Mouse (Mus musculus) lung, postnatal 36 days (tissue): Measurements from ENCODE around the gene Fgfr2.

Source experiments
- DNase-seq: peaks from one replicate; pipeline ENCODE4 v3.0.0; 2022; ENCODE audit warnings: mixed read lengths

Gene Fgfr2

DNA sequence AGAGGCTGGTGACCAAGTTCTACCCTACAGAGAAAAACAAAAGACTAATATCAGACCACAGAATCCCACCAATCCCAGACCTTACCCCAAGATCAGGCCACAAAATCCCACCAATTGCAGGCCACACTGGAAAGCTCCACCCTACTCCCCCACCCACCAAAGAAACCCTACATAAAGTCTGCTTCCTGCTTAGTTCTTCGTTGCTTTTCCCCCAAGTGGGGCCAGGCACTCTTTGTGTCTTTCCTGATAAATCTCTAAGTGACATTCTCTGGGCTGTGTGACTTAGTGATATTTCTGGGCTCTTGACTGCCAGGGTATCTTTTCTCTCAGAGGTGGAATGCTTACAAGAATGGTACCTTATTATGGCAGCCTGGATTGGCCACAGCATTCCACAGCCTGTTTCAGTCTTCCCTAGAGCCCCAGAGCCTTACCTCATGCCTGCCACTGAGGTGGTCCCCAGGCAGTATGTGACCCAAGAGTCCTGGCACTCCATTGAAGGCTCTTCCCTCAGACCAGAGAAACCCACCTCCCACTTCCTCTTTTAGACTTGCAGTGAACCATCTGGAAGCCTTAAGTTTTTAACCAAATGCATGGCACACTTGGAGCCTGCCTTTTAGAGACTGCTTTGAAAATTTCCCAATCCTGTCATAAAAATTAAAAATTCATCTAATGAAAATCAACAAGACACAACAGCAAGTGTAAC is 742.4 kb downstream of the Fgfr2 start:
- no peak for DNase-seq

DNA sequence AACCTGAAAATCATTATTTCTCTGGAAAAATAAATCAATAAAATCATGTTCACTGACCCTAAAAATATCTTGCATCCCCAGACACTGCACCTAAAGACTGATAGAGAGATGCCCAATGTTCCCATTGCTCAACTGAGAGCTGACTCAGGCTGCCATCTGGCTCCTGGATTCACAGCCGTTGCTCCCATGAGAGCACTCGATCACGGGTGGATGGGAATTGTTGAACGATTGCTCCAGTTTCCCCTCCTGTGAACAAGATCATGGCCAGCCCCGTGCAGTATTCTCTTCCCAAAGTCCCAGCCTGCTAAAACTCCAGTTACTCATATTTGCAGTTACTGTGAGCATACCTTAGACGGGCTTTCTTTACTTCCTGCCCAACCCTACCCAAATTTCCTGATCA is 745.2 kb downstream of the Fgfr2 start:
- no peak for DNase-seq

DNA sequence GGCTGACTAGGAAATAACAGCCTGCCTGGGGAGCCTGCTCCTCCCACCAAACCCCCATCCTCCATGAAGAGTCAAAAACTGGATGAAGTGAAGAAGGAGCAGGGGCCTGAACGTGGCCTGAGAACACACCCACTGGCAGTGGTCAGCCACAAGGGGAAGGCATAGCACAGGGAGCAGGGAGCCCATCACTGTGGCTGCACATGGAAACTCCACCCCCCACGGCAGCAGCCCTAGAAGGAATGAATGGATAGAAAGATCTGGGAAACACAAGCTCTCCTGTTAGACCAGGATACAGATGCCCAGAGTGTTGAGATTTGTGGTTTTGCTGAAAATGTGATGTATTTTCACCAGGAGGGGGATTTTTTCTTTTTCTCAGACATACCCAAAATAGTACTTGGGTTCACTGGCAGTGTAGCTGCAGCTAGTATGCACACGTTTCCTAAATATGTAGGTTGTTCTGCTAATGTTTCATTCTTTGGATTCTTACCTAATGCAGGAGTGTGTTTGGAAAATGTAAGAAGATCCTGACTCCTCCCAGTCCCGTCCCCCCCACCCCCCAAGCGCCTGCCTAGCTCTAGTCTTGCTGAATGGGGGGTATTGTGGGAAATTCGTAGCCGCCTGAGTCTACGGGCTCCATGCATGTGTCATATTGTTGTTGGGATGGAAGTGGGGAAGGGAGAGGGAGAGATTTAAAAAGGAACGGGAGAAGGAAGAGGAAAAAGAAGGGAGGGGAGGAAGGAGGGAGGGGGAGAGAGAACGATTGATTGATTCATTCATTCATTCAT is 749.4 kb downstream of the Fgfr2 start:
- no peak for DNase-seq

DNA sequence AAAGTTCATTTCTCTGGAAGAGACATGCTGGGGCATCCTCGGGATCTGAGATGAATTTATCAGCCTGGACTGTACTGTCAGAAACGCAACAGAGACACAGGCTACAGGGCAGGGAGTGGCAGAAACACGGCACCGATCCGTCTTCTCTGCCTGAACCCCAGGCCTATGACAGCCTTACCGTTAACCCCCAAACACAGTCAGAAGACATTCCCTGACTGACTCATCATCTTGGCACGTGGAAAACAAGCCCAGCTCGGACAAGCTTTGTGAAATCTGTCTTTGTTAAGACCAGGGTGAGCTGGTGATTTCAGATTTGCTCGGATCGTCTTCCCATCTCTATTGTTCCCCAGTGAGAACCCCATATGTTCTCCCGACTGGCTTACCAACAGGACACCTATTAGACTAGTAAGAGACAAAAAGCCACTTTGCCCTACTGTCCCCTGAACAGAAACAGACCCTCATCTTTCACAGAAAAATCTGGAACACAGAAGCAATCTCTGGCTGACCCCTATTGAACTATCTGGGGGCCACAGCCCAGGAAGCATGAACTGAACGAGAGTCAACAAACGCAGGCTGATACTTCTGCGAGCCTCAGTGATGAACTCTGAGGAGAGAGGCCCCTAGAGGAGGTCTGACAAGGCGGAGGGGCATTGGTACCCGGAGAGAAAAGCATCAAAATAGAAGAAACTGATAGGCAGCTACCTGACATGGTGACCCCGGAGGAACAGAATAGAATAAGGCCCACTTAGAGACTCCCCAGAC is 750.2 kb downstream of the Fgfr2 start:
- no peak for DNase-seq

DNA sequence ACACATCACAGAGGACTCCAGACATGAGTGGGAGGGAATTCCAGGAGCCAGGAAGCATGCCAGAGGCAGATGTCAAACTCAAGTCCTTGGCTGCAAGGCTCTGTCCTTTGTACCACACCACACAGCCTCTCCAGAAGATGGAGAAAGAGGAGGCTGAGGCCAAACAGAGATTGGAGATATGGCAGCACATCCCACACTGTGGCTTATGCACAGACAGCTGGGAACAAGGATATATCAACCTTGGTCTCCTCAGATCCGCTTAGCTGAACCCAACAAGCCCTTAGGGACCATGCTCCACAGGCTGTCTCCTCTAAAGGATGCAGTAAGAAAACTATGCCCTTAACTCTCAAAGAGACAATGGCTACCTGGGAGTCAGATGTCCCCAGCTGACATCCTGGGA is 751.3 kb downstream of the Fgfr2 start:
- no peak for DNase-seq

DNA sequence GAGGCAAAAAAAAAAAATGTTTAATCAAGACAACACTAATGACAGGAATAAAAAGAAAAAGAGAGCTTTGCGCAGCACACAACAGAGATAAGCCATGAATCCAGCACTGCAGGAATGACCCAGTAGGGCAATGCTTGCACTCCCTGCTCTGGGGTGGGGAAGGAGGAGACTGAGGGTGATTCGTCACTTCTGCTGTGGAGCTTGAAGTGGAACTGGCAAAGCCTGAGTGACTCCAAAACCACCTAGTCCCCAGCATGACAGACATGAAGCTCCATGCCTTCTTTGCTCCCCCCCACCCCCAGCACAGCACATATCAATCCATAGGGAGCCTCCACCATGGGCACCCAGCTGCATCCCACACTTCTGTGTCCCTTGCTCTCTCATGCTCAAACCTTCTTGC is 753.4 kb downstream of the Fgfr2 start:
- no peak for DNase-seq

DNA sequence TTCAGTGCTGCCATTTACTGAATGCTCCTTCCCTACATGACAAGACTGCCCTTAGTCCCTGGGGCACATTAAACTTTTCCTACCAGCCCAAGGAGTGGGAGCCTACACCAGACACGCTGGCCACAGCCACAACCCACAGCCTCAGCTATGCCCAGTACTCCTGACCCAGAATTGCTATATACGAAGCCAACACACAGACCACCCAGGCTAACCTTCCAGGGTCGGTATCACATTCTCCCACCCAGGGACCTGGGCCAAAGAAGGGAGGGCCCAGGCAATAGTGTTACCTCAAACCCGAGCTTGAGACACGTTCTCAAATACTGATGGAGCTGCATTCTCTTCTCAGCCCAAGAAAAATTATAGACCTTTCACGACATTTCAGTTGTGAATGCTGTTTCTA is 754.3 kb downstream of the Fgfr2 start:
- no peak for DNase-seq

DNA sequence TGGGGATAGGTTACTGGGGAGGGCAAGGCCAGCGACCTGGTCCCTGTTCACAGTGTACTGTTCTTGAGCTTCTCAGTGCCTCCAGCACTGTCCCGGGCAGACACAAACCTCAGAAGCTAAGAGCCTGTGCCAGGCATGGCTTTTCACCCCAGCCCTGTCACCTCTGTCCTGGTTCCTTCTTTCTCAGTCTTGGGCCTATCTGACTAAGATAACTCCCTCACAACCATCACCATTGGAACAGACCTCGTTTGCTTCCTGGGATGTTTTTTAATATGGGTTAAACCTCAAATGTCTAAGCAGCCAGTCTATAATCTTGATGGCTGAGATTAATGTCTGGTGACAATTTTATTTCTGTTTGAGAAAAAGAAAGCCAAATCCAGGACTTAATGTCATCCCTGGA is 755.8 kb downstream of the Fgfr2 start:
- DNase-seq: no peak

DNA sequence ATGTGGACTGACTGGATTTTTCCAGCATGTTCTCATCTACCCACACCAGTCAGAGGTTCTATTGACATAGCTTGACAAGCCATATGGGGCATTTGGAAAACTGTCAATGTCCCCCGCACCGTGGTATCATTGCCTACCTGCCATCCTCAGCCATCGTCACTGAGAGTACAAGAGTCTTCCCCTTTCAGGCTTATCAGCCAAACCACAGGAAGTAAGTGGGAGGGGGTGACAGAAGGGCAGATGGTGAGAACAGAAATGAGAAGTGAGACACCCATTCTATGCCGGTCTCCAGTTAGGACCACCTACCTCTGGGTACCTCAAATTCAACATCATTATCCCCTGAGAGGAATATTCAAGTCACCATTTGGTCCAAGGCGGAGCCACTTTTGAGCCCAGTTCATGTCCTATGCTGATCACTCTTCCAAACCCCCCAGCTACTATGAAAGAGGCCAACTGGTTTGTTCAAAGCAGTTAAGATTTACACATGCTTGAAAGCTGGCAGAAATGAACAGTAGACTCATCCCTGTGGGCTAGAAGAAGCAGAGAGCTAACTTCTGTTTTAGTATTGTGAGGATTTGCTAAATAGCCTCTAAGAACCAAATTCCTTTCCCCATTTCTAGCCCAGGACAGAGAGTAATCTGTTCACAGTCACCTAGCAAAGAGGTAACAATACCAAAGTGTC is 757.3 kb downstream of the Fgfr2 start:
- DNase-seq: peak; percentile 44

DNA sequence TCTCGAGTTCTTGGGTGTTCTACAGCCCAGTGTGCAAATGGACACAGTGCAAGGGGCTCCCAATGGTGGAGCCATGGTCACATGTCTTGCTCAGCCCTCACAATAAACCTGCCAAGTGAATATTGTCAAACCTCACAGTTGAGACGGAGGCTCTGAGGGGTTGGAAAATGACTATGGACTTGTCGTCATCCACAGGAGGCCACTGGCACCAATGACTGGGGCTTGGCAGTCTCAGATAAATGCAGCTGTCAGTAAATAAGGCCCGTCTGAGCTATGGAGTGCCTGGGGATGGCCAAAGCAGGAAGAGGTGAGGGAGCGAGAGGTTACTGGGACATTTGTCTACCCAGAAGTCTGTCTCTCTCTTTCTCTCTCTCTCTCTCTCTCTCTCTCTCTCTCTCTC is 758.0 kb downstream of the Fgfr2 start:
- DNase-seq: no peak

DNA sequence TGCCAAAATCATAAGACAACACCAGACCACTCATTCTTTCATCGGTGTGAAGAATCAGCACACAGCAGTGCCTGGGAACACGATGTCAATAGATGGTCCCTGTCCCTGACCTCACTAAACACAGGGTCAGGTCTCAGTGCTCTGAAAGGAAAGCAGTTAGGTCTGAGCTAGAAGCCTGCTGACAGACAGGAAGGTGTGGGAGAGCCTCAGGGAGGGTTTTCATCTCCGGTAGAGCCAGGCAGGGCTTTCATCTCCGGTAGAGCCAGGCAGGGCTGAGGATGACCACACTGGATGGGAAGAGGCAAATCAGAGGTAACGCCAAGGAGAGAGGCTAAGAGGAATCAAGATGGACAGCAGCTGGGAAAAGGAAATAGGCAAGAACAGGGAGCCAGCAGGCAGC is 758.6 kb downstream of the Fgfr2 start:
- no peak for DNase-seq

DNA sequence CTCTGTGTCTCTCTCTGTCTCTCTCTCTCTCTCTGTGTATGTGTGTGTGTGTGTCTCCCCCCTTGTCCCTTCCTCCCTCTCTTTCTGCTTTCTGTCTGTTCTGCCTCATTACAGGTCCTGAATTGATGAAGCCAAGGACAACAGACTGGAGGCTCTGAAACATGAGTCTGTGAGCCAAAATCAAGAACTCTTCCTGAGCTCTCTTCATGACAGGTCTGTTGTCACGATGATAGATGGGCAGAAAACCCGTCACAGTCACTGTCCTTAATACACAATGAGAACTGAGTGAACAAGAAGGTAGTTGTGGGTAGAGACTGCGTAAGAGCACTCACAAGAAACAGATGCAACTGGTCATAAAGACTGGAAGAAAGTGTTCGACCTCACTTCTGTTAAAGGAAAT is 762.8 kb downstream of the Fgfr2 start:
- DNase-seq: no peak

DNA sequence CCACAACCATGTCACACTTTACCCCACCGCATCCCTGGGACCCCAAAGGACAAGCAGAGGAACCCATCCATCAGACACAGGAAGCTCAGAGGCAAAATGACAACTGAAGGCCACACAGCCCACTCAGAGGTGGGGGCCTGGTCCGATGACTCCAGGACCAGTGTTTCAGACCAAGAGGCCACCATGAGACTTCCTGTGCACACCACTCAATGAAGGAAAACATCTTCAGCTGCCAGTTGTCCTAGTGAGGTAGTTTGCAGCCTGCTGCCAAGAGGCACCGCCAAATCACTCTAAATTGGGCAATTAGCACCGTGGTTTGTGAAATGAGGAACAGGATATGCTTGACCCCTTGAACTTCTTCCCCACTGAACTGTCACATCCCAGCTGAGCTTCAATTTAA is 764.4 kb downstream of the Fgfr2 start:
- DNase-seq: peak; percentile 62

DNA sequence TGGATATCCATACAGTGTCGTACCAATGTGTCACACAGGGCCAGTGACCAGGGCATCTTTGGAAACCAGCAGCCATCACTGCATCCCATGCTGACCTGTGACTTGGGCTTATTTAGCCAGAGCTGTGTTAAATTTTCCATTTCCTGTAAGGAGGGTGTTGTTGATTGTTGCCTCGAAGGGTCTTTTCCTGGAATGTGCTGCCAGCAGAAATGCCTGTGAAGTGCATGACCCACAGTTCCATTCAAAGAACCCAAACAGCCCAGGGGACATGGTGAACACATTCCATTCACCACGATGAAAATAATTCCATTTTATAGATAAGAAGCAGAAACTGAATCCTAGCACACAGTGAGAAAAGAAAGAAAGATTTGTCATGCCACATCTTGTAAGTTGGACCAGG is 764.9 kb downstream of the Fgfr2 start:
- DNase-seq: peak; percentile 63

DNA sequence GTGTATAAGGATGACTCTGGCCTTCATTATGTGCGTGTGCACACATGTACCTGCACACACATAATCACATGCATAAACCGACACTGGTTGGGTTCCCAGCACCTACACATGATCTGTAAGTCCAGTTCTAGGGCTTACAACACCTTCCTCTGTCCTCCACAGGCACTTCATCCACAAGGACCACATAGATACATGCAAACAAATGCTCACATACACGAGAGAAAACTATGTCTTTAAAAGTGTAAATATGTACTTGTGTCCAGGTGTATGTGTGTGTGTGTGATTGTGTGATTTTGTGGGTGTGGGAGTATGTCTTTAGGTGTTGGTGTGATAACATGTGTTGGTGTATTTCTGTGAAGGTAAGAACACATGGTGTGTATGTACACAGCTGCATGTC is 765.3 kb downstream of the Fgfr2 start:
- DNase-seq: no peak

DNA sequence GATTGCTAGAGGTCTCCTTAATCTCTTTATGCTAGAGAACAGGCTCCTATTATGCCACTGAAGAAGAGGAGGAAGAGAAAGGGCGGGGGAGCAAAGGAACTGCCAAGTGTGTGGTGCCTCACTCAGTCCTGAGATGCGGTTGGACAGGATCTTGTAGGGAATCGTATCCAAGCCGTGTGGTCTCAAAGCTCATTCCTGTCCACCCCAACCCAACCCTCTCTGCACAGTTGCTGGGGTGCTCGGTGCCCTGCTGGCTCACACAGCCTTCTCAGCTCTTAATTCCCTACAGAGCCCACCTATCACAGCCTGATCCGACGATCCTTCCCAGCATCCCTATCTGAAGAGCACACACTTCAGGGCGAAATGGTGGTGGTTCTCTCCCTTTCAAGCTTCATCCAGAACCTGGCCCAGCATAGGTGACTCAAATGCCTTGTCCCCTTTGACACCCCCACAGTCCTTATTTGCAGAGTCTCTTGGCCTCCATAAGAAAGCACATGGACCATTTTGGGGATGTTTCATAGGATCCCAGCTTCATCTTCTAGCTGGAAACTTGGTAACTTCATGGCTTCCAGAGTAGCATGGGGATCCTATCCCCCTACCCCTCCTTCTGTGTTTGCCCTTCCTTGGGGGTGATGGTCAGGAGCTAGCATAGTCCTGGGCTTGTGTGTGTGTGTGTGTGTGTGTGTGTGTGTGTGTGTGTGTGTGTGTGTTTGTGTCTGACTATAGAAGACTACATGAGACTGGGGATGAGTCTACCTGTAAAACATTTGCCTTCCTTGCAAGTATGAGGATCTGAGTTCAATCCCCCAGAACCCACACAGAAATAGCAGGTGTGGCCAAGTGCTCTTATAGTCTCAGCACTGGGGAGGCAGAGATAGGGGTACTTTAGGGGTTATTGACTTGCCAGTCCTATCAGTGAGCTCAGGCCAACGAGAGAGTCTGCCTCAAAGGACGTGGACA is 766.0 kb downstream of the Fgfr2 start:
- DNase-seq: no peak

DNA sequence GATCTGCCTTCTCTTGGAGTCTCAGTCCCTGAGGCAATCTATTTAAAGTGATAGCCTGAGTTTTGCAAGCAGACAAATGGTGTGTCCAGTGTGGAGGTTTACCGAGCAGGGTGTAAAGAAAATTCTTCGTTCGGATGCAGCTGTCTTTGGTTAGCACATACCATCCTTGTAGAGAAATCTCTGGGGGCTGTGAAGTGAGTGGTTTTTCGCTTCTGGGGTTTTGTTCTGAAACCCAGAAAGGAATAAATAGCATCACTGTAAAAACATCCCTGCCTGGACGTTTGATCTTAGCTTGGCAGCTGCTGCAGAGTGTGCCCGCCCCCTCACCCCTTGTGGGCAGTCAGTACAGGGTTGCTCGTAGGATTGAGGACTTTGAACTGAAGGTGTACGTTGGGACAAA is 767.0 kb downstream of the Fgfr2 start:
- no peak for DNase-seq

DNA sequence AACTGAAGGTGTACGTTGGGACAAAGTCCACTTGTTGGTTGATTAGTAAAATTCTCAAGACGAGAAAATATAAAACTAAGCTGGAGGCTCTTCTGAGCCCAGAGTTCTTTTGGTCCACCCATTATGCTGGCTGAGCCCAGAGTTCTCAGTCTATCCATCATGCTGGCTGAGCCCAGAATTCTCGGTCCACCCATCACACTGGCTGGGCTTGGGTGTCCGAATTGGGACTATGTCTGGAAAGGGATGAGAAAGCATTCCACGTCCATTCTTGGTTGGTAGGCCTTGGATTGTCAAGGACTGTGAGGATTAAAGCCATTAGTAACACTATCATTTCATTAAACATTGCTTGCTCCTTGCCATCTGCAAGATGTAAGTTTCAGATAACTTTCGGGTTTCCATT is 767.4 kb downstream of the Fgfr2 start:
- no peak for DNase-seq

DNA sequence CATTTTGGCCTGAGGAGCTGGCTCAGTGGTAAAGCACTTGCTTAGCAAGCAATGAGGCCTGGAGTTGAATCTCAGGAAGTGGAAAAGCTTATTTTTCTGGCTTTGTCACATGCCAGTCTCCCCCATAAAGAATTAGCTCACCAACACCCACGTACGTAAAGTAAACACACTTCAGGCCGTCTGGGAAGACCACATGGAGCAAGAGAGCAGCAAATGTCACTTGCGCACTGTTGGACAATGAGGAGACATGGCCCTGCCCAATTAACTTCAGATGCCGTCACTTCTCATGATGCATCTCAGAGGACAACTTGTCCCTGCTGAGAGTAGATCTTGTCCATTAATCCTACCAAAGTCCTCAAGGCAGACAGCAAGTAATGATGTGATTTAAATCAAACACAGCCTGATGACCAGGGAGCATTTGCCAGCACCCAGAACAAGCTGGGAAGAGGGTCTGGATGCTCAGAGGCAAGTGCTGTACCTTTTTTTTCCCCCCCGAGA is 774.0 kb downstream of the Fgfr2 start:
- DNase-seq: no peak

DNA sequence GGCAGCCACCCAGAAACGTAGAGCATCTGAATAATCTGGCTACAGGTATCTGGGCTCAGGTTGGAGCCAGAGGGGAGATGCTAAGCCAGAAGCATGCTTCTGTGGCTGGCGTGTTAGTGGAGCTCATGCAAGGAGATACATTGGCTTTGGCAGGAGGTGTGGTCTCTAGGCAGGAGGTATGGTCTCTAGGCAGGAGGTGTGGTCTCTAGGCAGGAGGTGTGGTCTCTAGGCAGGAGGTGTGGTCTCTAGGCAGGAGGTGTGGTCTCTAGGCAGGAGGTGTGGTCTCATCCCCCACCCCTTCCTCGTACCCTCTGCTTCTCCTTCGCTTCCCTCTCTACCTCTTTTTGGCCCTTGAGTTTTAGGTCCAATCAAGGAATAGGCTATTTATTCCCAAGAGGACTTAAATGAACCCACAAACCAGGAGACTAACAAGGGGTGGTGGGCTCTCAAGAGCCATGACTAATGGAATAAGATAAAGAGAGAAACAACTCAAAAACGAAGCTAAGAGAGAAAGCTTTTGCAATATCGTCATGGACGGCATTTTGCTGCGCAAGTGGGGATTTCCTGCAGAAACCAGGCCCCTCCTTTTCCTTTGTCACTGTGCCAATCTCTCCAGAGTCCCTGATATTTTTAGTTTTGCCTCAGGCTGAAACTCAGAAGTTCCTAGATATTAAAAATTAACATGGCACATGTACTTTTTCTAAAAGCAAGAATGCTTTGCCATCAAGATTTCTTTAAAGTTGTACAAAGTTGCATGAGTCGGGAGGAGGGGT is 775.7 kb downstream of the Fgfr2 start:
- peak; percentile 68 for DNase-seq

DNA sequence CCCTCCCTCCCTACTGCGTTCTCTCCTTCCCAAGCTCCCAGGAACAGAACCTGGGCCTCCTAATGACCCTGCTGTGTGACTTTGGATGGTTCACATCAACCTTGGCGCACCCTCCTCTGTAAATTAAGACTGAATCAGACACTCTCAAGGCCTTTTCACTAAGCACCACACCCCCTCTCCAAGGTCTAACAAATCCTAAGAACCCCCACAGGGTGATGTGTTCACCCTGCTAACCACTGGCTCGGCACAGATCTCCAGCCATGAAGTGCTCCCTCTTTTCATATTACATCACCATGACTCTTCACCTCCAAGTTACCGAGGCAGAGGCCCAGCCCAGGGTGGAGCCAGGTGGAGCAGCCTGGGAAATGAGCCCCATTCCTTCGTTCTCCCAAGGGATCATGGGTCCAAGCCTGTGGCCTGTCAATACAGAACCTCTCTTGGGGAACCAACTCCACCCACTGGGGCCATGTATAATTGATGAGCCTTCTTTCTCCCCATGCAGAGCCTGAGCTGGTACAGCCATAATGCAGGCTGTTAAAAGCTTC is 777.6 kb downstream of the Fgfr2 start:
- no peak for DNase-seq
